Mouse (Mus musculus): Measurements from ENCODE around the gene Cxcl12.

Gene Cxcl12

DNA sequence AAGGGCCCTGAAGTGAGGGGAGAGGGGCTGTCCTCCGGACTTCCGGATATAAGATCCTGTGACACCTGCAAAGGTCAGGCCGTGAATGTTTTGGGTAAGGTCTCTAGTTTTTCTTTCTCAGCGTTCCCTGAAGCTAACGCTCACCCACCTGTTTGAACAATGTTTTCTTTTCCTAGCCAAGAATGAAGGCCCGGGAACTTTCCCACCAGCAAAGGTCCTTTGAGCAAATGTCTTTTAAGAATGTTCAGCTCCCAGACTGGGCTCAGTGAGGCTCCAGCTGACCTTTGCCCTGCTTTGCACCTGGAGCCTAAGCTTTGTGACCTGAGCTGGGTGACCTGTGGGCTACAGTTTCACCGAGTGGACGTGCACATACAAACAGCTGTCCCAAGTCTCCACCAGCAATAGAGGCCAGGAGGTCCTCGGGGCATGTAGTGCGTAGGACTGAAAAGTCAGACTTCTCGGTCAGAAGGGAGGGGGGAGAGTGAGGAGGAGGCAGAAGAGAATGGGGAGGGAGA lies 52.6 kb downstream of the Cxcl12 start:
- no peak for DNase-seq

Data from cerebellum, postnatal 10 days (tissue).